Mouse (Mus musculus) cerebellum, adult 18-20 months (tissue): ENCODE measurements around the gene Sass6.

Source experiments
- DNase-seq, 2 experiments: peaks; one replicate each; pipeline ENCODE4 v3.0.0; 2021

Sass6 gene

DNA sequence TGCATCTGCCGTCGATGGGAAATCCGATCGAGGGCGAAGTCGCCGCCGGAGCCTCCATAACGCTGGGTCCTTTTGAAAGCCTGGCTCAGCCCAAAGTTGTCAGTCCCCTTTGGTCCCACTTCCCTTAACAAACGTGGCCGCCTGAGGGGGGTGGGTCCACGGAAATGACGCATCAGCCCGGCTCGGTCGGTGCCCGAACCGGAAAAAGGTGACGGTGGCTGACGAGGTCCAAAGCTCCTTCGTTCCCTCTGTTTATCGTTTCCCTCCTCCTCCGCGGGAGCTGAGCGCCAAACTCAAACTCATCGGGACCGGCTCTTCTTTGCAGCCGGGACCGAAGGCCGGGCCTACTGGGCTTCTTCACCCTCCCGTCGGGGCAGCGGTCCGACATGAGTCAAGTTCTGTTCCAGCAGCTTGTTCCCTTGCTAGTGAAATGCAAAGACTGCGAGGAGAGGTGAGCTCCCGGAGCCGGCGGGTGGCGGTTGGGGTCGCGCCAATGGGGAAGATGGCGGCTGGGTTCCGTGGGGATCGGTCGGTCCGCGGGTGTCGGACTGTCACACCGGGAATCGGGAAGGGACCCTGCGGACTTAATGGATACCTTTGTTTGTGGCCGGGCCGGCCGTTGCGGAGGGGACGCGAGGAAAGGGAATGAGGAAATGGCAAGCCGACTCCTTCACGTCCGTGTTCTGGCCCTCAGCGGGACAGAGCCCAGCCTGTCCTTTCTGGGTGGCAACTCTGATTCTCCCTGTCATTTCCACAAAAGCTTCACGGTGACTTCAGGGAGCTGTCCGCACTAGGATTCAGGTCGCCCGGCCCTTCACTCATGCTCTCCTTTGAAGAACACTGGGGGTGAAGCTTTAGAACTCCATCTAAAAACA is at the start of gene Sass6:
Gene Sass6 (plus strand): TSS at position 255 of the 875 bp plus-strand sequence.
- peak; percentile 99 for DNase-seq

DNA sequence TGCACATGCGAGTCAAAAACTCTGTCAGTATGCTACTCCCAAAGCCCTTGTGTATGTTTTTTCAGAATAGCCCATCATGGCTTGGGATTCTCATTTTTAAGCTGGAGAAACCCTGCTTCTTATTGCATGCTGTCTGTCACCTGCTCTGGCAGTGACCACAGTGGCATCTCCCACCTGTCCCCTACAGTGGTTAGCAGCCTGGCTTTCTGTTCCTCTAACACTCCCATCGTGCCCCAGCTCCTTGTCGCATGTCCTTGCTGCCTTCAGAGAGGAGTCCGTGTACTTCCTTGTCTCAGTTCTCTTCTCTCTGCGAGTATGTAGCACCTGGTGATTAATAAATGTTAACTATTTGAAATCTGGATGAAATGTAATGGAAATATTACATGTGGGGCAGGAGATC is 47.4 kb upstream of the Sass6 start:
- no peak for DNase-seq

DNA sequence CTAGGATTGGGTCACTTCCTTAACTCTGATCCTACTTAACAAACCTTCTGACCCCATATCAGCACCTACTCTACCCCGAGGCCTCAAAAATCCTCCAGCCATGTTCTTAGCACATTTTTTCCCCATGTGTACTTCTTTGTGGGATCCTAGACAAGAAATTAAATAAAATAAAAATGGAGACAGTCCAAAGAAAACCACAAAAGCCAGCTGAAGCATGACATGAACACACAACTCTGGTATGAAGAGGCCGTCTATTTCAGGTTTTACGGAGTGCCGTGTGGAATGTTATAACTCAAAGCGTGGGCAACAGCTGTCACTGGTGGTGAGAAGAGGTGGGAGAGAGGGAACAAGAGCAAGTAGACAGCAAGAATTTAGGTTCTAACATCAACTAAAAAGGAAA is 43.4 kb upstream of the Sass6 start:
- DNase-seq: no peak

DNA sequence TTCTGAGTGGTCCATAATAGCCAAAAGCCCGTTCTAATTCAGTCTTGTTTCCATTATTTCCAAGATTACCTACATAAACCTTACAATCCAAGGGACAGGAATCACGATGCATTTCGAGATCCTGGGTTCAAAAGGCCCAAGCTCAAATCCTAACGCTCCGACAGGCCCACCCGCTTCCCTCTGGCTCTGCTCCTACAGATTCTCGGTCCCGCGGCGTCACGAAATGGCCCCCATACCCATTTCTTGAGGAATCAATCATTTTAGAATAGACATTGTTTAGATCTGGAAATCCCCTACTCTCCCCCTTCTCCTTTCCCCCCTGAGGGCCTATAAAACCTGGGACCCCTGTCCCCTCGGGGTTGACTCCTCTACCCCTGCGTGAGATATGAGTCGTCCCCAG is 33.5 kb upstream of the Sass6 start:
- peak; percentile 14 to 23 for DNase-seq

DNA sequence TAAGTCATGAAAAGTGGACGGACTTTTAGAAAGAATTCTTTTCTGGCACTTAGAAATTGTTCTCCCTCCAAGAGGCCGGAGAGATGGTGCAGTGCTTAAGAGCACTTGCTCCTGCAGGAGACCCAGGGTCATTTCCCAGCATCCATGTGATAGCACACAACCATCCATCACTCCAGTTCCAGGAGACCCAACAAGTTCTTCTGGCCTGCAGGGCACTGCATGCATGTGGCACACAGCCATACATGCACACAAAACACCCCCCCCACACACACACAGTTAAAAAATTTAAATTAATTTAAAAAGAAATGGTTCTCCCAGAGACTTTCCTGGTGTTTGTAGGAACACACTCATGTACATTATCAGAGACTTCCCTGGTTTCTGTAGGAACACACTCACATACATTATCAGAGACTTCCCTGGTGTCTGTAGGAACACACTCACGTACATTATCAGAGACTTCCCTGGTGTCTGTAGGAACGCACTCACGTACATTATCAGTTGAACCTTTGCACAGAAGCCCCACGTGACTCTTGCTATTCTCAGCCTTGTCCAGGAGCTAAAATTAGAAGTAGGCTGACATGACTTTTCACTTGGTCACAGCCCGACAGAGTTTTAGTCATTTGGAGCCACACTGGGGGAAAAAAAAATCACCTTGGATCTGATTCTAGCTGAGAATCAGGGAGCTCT is 32.2 kb upstream of the Sass6 start, which contains the start of gene Lrrc39:
Gene Lrrc39 (plus strand): TSS at position 566 of the 687 bp plus-strand sequence.
- DNase-seq: no peak

DNA sequence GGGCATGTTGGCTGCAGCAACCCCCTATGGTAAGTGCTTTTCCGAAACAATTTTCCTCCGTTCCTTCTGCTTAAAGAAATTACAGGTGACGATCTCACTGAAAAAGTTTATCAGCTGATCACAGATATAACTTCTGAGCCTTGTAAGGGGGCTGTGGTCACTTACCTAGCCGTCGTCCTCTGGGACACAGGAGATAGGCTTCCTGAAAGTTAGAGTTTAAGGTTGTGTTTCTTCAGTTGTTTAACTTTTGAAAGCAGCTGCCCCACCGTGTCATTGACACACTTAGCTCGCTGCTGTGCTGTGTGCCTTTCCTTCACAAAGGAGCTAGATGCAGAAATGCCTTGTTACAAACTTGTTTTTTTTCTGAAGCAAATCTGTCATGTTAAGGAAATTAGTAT is 31.7 kb upstream of the Sass6 start:
- DNase-seq: no peak

- DNase-seq: no peak
Measured at GRCm38 (mm10) chr3:116570628-116571027, 24.2 kb upstream of the Sass6 start.

DNA sequence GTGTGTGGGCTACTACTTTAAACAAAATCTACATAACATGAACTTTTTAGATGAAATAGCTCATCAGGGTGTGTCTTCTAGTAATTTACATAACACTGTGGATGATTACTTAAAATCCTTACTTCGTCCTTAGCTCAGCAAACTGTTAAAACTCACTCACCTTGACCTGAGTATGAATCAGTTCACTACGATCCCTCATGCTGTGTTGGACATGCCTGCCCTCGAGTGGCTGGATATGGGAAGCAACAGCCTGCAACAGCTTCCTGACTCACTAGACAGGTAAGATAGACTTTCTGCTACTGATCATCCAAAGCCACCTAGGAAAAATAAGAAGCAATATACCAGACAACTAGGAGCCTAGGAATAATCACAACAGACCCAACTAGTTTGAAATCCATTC is 17.5 kb upstream of the Sass6 start:
- DNase-seq: no peak

DNA sequence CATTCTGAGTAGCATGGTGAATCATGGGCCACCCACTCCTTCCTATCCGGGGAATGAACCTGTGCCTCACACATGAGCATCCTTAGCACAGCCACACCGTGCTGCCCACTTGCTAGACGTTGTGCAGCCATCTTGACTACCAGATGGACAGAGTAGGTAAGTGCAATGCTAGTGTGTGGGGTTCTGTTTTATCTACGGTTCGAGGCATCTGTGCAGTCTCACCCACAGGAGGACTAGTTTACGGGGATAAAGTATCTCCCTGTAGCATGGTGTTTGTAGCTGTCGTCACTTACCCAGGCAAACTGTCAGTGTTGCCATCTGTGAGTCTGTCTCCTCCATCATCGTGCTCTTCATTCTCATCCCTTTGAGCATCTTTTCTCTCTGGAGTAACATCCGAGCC is 12.6 kb upstream of the Sass6 start:
- DNase-seq: no peak

DNA sequence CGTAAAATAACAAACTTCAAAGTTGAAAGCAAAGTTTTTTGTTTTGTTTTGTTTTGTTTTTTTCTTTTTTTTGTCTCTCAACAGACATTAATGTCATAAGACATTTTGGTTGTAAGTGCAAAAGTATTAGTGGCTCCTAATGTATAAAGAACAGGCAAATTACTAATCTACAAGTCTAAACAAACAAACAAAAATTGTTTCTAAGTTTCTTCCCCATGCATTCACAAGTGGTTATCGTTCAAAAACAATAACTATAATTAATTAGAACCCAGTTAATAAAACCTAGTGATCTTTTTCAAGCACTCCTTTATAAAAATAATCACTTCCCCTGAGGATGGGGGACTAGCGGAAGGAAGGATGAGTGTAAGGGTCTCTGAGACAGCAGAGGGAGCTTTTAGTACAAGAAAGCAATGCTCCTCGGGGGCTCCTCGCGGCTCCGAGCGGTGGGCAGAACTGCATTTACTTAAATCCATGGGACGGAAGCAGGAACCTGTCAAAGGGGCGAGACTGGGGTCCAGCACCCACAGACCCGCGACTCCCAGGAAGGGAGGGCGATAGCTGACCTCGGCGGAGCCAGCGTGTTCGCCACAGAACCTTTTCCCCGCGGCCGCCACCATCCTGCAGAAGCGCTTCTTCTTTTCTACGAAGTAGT is 580 bp upstream of the Sass6 start:
- no peak for DNase-seq

DNA sequence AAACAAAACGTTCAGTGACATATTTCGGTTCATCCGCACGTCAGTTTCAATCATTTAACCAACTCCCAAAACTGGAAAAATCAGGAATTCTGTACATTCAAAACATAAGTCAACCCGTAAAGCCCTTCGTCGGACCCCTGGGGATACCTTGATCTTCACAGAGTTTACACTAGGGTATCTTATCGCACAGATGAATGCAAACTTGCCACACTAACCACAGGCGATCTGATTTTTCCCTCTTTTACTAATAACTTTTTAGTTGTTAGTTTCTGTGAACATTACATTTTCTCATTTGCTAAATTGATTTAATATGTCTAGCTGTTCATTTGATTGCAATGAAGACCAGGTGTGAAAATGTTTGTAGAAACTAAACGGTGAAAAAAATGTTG is 815 bp downstream of the Sass6 start:
- no peak for DNase-seq

DNA sequence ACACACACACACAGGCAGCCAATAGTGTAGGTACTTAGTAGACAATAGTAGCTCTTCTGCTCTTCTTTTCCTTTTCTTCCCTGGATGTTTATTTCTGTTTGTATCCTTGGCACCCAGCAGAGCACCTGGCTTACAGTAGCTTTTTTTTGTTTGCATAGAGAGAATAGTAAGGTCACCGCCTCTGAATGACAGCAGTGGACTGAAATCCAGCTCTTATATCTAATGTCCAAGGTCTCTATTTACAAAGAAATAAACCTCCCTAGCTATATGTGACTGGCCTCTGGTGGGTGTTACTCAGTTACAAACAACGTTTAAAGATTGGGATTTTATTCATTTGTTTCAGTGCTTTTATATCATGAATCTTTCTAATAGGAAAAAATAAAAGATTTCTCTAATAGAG is 4.9 kb downstream of the Sass6 start:
- no peak for DNase-seq

DNA sequence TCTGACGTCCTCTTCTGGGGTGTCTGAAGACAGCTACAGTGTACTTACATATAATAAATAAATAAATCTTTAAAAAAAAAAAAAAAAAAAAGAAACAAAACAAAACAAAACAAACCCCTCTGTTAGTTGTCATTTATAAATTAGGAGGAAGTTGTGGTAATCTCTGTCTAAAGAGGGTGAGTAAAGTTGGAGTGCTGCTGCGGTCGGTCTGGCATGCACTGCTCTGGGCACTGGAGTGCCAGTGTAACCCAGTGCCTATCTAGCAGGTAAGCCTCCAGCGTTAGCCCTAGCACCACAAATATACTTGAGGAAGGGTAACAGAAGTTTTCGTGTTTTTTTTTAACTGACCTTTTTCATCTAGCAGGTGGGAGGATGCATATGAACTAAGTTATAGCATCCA is 6.2 kb downstream of the Sass6 start:
- DNase-seq: no peak

GRCm38 (mm10) chr3:116601781-116602180 is 7.0 kb downstream of the Sass6 start:
- no peak for DNase-seq

- DNase-seq: peak in 1 of 2 experiments; percentile 18
Measured at GRCm38 (mm10) chr3:116604570-116604969, 9.8 kb downstream of the Sass6 start.

- DNase-seq: no peak
Measured at GRCm38 (mm10) chr3:116614295-116614892, 19.6 kb downstream of the Sass6 start, which contains the start of gene Trmt13. Gene Trmt13, minus strand, starts transcription at chr3:116614587.

- DNase-seq: no peak
Measured at GRCm38 (mm10) chr3:116615318-116616068, 20.7 kb downstream of the Sass6 start.

DNA sequence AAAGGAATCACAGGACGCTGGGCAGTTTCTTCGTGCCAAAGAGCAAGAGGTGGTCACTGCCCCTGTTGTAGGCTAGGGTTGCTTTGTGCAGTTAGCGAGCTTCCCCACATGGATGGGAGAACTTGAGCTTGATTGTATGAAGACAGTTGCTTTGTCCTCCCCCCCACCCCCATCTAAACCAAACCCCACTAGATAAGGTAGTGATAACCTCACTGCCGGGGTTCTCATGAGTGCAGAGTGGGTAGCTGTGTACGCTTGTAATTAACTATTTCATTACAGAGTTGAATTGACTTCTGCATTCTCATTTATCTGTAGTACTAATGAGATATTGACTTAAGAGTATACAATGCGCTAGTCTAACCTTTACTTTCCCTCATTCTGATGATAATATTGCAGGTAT is 24.1 kb downstream of the Sass6 start:
- no peak for DNase-seq

- DNase-seq: no peak
Measured at GRCm38 (mm10) chr3:116620636-116621370, 26.0 kb downstream of the Sass6 start.

DNA sequence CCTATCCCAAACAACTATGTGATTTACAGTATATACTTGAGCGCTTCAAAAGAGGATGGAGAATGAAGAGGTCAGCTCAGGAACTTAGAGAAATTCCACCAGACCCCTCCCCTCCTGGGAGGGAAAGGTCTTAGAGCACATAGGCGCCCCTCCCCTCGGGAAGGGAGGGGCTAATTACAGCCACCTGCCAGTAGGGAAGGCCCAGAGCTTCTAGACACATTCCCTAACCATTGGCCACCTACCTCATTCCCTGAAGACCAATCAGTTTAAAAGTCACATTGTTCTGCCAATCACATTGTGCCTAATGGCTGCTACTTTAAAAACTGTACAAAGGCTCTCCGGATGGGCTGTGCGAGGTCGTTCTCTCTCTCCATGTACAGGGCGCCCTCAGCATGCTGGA is 27.9 kb downstream of the Sass6 start:
- DNase-seq: no peak

- DNase-seq: no peak
Measured at GRCm38 (mm10) chr3:116631459-116631858, 36.7 kb downstream of the Sass6 start.

- DNase-seq: no peak
Measured at GRCm38 (mm10) chr3:116632971-116633370, 38.2 kb downstream of the Sass6 start.
